Mouse (Mus musculus) bone marrow, adult 2 months (tissue): Measurements from ENCODE around the gene Arhgef10l.

Experiments
- CTCF ChIP-seq: fragments of 200-500 bp; IDR thresholded peaks from 2 replicates; pipeline ENCODE4 v1.5.1; 2011; ENCODE audit warnings: low read length, control low read depth; ENCODE audit not compliant: control insufficient read depth, insufficient read depth
- POLR2A ChIP-seq: fragments of 200-500 bp; IDR thresholded peaks from 2 replicates; pipeline ENCODE4 v1.6.1; 2011; ENCODE audit warnings: low read depth, mild to moderate bottlenecking, control low read depth, low read length, borderline replicate concordance; ENCODE audit not compliant: control insufficient read depth

GRCm38 (mm10) chr4:140703636-140704035 is 37.8 kb upstream of the Arhgef10l start:
- TF ChIP-seq CTCF (no peak), POLR2A (no peak)
